Mouse (Mus musculus) heart, postnatal 14 days (tissue): ENCODE measurements around the gene Bcor. TPM values are rescaled to one million over a fixed set of nuclear protein-coding genes. Genes with fewer than 3 reads are reported as not detected.

Experiments used
- DNase-seq, 2 experiments: peaks; one replicate each; pipeline ENCODE4 v3.0.0; 2021 to 2022
- intact Hi-C: fragments of 180-260 bp; cut with DNase I; formaldehyde crosslinking; loops from one replicate; pipeline ENCODE4 v1.15.1; 2025
- total RNA-seq, 2 experiments: library from RNA; stranded (reverse); gene quantifications; 2 replicates each; pipeline ENCODE4 v1.2.3; 2021

Gene Bcor
- total RNA-seq, 2 experiments from 2014 or later: 24.4 to 25.8 TPM

DNA sequence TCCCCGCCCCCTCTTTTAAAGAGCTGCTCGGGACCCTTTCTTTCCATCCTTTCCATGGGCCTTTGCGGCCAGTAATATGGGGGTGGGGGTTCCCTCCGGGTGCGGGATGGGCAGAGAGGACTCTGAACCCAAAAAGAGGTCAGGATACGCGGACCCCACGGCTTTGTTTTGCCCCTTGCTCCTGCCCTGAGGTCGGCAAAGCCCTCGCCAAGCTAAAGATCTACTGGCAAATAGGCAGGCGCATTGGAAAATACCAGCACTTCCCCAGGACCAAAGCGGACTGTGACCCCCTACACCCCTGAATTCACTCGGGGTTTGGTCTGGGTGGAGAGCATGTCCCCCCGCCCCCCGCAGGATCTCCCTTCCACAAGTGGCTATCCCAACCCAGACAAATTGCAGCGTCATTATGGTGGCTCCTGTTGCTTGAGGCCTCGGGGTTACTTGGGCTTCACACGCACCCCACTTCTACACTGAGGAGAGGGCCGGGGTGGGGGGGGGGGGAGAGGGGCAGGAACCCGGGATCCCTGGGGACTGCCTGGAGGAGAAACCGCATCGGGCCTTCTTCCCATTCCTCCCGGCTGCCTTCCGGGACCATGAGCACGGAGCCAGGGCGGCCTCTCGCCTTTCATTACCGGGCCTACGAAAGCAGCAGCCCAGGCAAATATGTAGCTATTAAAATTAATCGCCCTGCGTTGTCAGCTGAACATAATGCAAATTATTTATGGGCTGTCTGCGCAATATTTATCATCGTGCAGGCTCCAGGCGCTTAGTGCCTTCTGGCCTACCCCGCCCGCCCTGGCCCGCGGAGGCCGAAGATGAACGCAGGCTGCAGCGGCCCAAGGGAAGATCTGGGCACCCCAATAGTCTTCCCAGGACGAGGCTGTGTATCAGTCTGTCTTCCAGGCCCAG is 7.9 kb downstream of the Bcor start:
- DNase-seq: no peak
- intact Hi-C loops: loop anchor here (2.0 to 5.0 kb wide), 2 partner anchors 13 to 75 kb away; no protein-coding TSS in a partner anchor

DNA sequence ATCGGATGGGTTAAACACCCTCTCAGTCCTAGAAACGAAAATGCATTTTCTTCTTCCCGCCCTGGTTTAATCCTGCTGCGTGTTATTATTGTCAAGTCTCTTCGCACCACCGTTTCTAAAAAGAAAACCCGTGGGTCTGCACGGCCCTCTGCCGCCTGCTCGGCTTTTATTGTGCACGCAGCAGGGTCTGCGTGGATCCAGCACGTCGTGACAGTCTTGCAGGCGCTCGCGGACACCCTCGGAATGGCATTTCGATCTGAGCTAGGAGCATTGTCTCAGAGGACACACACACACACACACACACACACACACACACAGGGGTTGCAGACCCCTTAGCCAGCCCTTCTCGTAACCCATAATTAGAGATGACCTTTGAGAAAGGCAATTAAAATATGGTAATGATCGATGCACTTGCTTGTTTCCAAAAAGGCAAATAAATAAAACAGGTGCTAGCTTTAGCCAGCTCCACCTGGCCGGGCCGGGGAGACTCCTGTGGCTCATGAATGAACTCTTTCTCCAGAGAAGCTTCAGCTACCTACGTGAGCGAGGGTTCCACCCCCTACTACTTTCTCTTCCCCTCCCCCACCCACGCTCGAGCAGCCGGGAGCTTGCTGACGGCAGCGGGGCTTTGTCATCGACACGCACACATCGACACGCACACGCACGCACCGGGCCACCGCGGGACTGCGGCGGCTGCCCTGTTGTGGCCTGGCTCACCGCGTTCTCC is 8.7 kb downstream of the Bcor start:
- DNase-seq: no peak
- intact Hi-C loops: loop anchor here (5.0 kb wide), 1 partner anchor 74 kb away; no protein-coding TSS in a partner anchor

DNA sequence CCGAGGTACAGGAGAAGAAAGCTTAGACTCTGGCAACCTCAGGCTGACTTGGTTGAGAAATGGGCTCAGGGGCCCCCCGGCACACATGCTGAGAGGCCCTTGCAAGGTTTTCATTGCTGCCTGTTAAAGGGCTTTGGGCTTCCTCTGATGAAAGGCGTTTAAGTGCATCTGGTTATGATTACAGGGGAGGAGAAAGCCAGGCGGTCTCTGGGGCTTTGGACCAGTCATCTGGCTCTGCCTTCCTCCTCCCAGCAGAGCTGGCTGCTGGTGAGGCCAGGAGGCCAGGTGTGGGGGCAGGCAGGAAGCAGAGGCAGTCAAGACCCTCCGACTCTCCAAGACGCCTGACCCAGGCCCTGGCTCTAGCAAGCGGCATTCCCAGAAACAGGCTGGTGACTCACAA is 9.7 kb downstream of the Bcor start:
- DNase-seq: no peak
- intact Hi-C loops: loop anchor here (5.0 kb wide), 1 partner anchor 73 kb away; no protein-coding TSS in a partner anchor

DNA sequence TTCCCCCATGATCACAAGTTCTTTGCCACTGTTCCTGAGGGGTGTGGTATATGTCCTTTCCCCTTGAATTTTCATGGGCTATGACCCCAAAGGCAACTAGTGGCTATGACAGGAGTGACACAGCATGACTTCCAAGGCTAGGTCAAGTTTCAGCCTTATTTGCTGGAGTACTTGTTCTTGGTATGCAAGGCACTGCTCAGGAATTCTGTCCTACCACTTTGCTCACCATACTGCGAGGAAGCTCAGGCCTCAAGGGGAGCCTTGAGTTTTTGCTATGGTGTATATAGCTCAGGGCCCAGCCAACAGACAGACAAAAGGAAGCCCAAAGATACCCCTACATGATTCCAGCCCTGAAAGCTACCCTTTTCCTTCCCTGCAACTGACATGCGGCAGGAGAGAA is 13.9 kb downstream of the Bcor start:
- no peak for DNase-seq
- intact Hi-C loops: no loop called here

DNA sequence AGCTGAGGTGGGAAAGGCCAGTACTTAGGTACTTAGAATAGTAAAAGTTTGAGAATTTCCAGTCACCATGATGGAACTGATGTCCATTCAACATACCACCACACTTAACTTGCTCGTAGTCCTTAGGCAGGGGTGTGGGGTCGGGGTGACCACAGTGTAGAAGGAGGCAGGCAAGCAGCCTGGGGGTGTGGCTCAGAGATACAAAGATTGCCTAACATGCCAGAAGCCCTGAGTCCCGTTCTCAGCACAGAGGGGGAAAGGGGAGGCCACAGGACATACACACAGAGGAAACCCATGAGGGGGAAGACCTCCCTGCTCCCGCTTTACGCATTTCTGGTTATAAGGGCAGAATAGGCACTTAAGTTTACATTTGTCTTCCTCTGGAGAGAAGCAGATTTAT is 17.3 kb downstream of the Bcor start:
- intact Hi-C loops: no loop called here
- no peak for DNase-seq

DNA sequence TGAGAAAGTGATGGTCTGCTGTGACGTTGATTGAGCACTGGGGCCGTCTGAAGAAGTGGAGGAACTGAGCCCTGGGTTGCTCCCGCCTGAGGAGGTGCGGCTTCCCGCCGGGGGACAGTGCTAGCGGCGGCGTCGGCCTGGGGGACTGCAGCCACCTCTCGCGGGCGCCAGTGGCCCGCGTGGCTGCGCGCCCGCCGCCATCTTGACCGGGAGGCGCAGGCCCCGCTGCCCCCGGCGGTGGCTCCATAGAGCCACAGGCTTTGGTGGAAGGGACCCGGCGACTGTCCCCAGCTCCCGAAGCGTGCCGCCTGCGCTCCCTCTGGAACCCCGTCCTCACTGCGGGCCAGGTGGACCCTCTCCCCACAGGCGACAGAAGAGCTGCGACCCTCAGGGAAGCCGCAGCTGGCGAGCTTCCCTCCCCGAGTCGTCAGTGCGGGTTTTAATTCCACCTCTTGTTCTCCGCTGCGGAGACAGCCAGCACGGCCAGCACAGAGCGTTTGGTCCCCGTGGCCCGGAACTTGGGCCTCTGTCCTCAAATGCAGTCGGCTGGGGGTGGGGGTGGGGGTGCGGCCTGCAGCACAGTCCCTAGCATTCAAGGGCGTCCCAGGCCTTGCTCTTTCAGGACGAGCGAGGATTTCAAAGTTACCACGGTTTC is 19.9 kb downstream of the Bcor start:
- DNase-seq: peak in 1 of 2 experiments; percentile 56
- intact Hi-C loops: no loop called here

DNA sequence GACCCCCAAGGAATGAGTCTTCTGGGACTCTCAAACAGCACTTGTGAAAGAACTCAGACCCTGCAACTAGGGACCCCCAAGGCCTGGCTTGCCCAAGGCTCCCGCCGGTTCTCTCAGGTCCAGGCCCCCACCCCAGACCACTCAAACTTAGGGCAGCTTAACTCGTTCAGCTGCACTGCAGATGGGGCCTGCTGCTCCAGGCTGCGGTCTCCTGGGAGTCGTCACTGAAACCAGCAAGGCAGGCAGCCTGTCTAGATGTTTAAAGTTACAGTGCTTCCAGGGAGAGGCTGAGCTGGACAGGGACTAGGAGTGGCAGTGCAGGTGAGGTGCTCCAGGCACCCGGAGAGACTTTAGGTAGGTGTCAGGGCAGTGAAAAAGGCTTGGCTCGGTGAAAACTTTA is 21.9 kb downstream of the Bcor start:
- intact Hi-C loops: loop anchor here (2.0 kb wide), 1 partner anchor 15 kb away; no protein-coding TSS in a partner anchor

DNA sequence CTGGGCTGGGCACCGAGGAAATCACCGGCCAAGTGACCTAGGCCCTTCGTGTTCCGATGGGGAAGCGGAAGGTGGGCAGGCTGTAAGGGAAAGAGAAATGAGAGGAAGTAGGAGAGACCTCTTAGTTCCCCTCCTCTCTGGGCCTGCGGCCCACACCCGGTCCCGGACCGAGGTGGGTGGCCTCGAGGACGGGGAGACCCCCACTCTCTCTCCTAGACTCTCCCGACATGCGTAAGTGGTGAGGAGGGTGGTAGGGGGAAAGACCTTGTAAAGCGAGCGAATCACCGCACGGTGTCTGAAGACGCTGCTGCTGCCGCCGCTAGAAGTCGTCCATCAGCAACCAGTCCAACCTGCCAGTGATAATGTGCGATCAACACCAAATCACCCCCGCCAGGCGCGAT is 23.0 kb downstream of the Bcor start:
- intact Hi-C loops: no loop called here
- no peak for DNase-seq

More for the DNA sequence above, 21.9 kb downstream of the Bcor start:
- no peak for DNase-seq

DNA sequence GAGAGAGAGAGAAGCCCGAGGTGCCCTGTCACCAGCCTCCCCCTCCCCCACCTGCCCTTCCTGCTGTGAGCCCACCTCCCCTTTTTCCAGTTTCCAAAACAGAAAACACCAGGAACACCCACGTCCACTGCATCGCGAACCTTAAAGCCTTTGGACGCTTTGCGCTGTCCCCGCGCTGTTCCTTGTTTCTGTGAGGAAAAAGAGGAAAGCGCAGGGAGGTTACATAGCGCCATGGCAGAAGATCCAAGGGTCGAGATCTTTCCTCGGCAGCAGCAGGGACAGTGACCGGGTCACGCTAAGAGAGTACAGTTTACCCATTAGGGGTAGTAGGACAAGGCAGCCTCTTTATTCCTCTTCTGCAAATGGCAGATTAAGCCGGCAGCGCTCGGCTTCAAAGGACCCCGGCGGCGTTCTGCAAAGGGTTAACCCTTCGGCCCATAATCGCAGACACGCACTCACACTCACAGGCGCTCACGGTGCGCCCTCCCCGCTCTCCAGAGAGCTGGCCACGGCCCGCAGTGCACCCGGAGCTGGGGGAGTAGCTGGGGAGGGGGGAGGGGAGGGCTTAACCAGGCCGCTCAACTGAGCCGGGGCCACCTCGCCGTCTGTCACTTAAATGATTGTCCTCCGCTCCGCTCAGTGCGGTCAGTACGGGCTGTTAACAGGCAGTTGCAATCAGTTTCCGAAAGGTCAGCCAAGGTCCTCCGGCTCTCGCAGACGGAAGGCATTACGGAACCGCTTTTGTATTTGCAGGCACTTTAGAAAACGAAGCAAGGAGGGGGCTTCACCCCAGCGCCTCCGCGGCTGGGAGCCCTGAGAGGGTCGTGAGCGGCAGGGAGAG is 23.7 kb downstream of the Bcor start:
- intact Hi-C loops: no loop called here
- DNase-seq: peak; percentile 54 to 66

DNA sequence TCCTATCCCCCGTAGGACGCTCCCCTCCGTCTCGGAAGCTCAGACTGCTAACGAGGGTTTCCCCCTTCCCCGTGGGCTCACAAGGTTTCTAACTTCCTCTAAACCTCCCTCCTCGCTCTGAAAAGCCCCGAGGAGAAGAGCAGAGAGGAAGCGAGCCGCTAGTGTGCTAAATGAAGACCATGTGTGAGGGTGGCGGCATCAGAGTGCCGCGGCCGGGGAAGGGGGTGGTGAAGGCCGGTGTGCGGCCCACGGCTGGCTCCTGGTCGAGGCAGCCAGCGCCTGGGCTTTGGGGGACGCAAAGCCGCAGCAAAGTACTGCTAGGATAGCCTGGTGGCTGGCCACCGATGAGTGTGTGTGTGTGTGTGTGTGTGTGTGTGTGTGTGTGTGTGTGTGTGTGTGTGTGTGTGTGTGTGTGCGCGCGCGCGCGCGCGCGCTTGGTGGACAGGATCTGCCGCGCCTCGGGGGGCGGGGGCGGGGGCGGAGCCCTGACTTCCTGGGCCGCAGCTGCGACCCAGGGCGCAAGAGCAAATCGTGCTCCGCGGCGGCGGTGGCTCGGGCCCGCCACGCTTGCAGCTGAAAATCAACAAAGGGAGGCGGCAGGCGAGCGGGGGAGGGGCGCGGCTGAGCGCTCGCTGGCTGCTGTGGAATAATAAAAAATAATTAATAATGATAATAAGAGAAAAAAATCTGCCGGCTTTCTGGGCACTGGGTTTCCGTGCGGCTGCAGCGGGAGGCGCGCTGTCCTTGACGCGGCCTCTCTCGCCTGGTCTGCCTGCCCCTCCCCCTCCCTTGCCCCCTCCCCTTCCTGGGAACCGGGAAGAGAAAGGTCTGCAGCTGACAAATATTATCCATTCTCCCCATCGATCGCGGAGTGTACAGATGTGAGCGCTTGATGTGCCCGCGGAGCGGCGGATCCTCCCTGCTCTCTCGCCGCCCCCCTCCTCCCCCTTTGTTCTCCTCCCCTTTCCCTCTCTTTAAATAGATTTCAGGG is 24.7 kb downstream of the Bcor start:
- intact Hi-C loops: loop anchor here (2.0 kb wide), 1 partner anchor 47 kb away; no protein-coding TSS in a partner anchor
- peak; percentile 76 to 80 for DNase-seq

DNA sequence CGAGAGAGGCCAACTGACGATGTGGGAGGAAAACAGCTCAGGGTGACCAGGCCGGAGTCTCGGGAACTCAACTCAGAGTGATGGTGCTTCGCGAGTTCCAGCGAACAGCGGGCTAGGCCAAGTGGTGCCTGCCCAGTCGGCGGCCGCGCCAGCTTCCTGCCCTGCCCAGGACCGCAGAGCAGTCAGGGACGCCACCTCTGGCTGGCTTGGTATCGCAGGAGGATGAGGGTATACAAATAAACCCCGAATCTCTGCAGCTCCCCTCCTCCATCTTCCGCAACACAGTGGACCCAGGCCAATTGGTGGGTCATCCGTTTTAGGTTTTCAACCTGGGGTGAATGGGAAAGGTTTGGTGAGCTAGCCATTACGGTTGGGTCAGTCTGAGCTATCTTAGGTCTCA is 25.6 kb downstream of the Bcor start:
- intact Hi-C loops: loop anchor here (2.0 to 5.0 kb wide), 2 partner anchors 46 to 132 kb away; no protein-coding TSS in a partner anchor
- peak; percentile 70 to 76 for DNase-seq

DNA sequence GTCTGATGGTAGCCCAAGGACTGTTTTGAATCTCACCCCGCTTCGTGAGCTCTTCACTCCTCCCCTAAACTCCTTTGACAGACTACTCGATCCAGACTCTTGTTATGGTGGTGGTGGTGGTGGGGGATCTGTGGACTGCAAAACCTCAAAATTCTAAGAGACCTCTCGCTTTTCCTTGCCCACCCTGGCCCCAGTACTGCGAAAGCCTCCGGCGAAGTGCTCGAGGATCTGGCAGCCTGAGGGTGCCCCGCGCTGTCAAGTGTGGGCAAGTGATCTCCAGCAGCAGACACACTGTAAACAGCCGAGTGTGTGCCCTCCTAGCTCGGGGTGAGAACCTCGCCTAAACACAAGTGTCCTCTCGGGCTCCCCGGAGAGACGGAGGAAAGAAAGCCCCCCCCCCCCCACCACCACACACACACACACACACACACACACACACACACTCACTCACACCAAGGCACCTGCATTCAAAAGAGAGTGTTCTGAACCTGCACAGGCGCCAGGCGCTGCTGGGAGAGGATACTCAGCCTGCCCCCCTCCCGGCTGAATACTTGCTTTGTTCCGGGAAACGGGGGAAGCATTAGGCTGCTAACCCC is 26.2 kb downstream of the Bcor start:
- no peak for DNase-seq
- intact Hi-C loops: loop anchor here (2.0 to 5.0 kb wide), 2 partner anchors 45 to 132 kb away; no protein-coding TSS in a partner anchor

DNA sequence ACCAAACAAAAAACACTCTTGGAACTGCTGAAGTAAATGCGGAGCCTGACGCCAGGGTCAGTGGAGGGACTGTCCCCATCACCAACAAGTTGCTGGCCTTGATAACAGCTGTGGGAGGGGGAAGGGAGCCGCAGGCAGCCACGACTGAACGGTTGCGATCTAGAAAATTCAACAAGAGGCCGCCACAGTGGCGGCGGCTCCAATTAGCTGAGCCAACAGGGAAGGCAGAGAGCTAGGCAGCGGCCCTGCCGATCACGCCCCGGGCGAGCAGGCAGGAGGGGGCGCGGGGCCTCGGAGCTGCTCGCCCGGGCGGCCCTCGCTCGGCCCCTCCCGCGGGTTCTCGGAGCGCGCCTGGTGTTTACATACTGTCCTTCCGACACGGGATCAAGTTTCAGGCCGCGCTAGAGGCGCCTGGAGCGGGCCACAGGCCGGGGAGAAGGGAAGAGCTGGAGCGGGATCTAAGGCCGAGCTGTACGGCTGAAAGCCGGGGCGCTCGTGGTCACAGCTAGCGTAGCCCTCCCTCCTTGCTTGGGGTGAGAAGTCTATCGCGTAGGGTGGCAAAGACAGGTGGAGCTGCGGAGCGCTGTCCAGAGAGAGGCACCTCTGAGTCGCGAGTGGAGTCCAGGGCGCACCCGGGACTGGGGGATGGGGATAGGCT is 26.8 kb downstream of the Bcor start:
- DNase-seq: peak; percentile 62 to 66
- intact Hi-C loops: loop anchor here (5.0 kb wide), 1 partner anchor 131 kb away; no protein-coding TSS in a partner anchor

DNA sequence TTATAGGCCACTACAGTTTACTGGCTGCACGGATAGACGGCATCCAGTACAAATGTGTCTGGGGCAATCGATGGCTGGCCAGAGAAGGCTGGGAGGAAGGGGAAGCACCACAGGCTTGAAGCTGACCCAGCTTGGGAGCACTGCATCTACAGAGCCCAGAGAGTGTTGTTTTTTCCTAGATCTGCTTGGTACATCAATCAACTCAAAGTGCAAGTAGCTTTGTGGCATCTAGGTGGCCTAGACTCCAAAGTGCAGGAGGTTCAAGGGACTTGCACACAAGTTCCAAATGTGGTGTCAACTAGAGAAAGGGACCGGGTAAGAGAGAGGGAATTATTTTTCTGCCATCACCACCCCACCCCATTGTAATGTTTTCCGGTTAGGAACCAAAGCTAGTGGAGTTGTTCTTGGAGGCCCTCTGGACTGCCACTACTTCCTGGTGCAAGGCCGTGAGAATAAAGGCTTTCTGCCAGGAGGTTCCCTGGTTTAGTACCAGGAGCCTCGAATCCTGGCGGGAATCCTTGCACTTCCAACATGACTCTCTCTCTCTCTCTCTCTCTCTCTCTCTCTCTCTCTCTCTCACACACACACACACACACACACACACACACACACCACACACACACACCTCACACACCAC is 27.5 kb downstream of the Bcor start:
- DNase-seq: no peak
- intact Hi-C loops: loop anchor here (5.0 kb wide), 1 partner anchor 130 kb away; no protein-coding TSS in a partner anchor

DNA sequence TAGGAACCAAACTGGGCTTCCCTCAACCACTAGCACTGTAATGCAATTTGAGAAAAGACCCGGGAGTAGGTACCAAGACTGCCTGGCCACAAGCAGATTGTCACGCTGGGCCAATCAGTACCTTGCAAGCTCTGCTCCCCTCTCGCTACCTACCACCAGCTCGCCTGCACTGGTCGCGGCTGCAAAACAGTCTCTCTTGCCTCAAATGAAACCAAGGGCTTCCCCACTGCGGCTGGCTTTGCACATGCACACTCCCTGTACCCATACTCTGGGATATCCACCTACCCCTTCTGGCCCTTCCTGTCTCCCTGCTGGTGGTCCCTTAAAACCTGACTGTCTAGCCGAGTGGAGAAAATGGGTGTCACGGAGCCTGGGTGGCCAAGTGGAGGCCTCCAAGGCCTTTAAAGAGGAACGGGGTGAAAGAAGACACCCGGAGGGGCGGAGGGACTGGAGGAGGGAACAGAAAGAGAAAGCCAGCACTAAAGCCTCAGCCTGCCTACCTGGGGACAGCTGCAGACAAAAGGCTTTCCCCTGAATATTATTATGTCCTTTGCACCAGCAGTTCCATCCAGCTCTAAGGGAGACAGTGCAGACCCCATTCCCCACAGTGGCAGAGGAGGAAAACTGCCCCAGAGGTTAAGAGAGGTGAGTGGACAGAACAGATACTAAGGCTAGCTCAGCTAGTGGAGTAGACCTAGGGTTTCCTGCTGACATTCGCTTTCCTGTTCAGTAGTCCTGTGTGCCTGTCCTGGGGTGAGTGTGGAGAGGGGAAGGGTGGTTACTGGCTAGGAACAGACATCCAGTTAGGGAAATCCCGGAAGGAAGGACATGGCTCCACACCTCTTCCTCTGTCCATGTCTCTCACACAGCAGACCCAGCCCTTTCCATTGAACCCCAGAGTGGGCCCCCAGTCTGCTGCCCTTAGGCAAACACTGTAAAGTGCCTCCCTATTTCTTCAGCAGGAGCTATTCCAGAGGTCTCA is 30.0 kb downstream of the Bcor start:
- intact Hi-C loops: loop anchor here (5.0 kb wide), 1 partner anchor 128 kb away; no protein-coding TSS in a partner anchor
- no peak for DNase-seq

DNA sequence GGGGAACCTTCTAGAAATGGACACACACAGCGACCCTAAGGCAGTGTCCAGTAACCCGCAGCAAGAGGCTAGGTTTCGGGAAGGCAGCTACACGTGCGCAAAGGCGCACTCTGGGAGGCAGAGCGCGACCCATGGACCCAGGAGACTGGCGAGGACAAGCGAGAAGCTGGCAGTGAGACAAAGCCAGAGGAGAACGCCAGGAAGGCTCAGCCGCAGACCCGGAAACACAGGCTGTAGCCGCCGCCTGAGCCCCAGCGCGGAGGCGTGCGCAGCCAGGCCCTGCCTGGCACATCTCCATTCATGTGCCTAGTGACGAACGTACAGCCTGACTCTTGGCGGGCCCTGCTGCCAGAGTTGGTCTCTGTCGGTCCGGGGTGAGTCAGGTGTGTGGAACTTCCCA is 30.9 kb downstream of the Bcor start:
- intact Hi-C loops: no loop called here
- peak; percentile 65 to 74 for DNase-seq
